Mouse (Mus musculus) lung, embryonic 14.5 days (tissue): ENCODE data around the gene Nol9. TPM values are rescaled to one million over a fixed set of nuclear protein-coding genes. Genes with fewer than 3 reads are reported as not detected.
A peak's percentile ranks its signal among the peaks of the same experiment; 100 is the strongest.

Experiments used
- ATAC-seq: fragments of 200-750 bp; cut with Nextera tagmentation; 2 replicates; pipeline ENCODE4 v1.8.0; 2017; ENCODE audit warnings: mild to moderate bottlenecking, moderate TSS enrichment, moderate library complexity; ENCODE audit not compliant: insufficient read depth
- DNase-seq: peaks from one replicate; pipeline ENCODE4 v3.0.0-alpha.2; 2015
- H3K27ac ChIP-seq: fragments of 300-500 bp; sonication (generic); 2 replicates; pipeline ENCODE4 v1.5.1; 2014; ENCODE audit warnings: low read depth, mild to moderate bottlenecking, moderate library complexity
- H3K27me3 ChIP-seq: fragments of 300-500 bp; sonication (generic); 2 replicates; pipeline ENCODE4 v1.6.1; 2014; ENCODE audit warnings: low read length, control low read depth; ENCODE audit not compliant: insufficient read depth
- H3K36me3 ChIP-seq: fragments of 300-500 bp; sonication (generic); 2 replicates; pipeline ENCODE4 v1.6.1; 2014; ENCODE audit warnings: control low read depth; ENCODE audit not compliant: insufficient read depth
- H3K4me1 ChIP-seq: fragments of 300-500 bp; sonication (generic); 2 replicates; pipeline ENCODE4 v1.6.1; 2014; ENCODE audit warnings: antibody characterized with exemption, control low read depth; ENCODE audit not compliant: insufficient read depth
- H3K4me2 ChIP-seq: fragments of 300-500 bp; sonication (generic); 2 replicates; pipeline ENCODE4 v1.6.1; 2014; ENCODE audit warnings: mild to moderate bottlenecking
- H3K4me3 ChIP-seq: fragments of 300-500 bp; sonication (generic); 2 replicates; pipeline ENCODE4 v1.5.1; 2014; ENCODE audit warnings: low read depth, low read length
- H3K9ac ChIP-seq: fragments of 300-500 bp; sonication (generic); 2 replicates; pipeline ENCODE4 v1.6.1; 2014
- H3K9me3 ChIP-seq: fragments of 300-500 bp; sonication (generic); 2 replicates; pipeline ENCODE4 v1.6.1; 2016; ENCODE audit warnings: low read depth, low read length, control low read depth
- CTCF ChIP-seq: IDR thresholded peaks from 2 replicates; pipeline ENCODE4 v1.5.1; 2016; ENCODE audit warnings: antibody characterized with exemption, low read depth
- WGBS: fragments of 180-500 bp; shearing (Covaris S2); extraction: QIAGEN DNeasy Blood & Tissue Kit; methylation state at CpG from one replicate; pipeline ENCODE4 v1.1.7; 2014; 5-methylcytosine and 5-hydroxymethylcytosine counted together
- polyA plus RNA-seq: library from polyadenylated mRNA; unstranded; fragments of >200 nt; fragmentation: Nextera tagmentation; extraction: Ambion mirVana; gene quantifications from 2 replicates; pipeline ENCODE4 v1.2.1, GENCODE M21; 2014

Gene Nol9
- polyA plus RNA-seq, 1 experiment from 2014 or later, result 42.9 TPM

DNA sequence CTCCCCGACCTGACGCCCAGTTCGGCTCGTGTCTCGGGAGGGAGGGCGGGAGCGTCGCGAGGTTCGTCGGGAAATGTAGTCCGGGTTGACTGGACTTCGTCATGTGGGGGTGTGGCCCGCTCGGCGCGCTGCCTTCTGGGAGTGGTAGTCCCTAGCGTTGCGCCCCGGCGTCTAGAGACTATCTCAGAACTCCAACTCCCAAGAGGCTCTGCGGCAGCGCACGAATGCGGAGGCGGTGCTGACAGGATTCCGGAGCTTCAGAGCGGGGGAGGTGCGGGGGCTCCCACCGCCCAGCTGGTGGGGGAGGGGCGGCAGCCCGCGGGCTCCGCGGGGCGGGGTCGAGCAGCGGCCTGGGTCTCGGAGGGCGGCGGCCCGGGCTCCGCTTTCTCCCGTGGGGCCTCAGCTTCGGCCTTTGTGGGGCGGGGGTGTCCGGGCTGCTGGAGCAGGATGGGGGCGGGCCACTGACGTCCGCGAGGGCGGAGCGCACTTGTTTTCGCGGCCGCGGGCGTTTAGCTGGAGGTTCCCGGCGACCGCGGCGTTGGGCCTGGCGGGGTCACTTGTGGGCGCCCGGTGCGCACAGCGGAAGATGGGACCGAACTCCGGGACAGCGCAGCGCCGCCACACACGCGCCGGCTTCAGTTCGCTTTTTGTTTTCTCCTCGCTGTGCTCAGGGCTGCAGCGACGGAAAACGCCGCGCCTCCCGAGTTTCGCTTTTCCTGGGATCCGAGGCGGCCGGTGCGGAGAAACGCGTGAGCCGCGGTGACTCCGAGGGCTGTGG lies 42.8 kb upstream of the Nol9 start, which contains the start of gene Phf13:
TSS of gene Phf13 (minus strand) at position 86 of the 778 bp plus-strand sequence.
- TF ChIP-seq CTCF, result no peak
- Histone ChIP-seq H3K36me3 (peaks cover 22% of the 10 kb centered on the region), H3K4me1 (0 out of 2 replicates have a peak, but pooled peaks cover 4% of the 10 kb centered on the region), H3K9me3 (no peaks in the 10 kb centered on the region), H3K27me3 (no peaks in the 10 kb centered on the region), H3K9ac (peak within 1 kb of the TSS; percentile 88), H3K27ac (peak within 1 kb of the TSS; percentile 88), H3K4me3 (peak within 1 kb of the TSS; percentile 99), H3K4me2 (peak within 1 kb of the TSS; percentile 91)
- under 1% methylated on average over 92 of the region's 94 CpGs for WGBS
- ATAC-seq, result peak; percentile 97
- DNase-seq, result peak; percentile 100

- H3K4me3 ChIP-seq, result peak overlapping the region; percentile 99
- peak overlapping the region; percentile 78 for H3K27ac ChIP-seq
- 2% methylated on average over 13 of the region's 13 CpGs for WGBS
- no peak for TF ChIP-seq CTCF
- H3K36me3 ChIP-seq, result peaks cover 17% of the 10 kb centered on the region
- H3K9ac ChIP-seq, result peak overlapping the region; percentile 74
- no peaks in the 10 kb centered on the region for H3K27me3 ChIP-seq
- DNase-seq (no peak), ATAC-seq (no peak; the same call in 1 of the 2 replicates)
- no peaks in the 10 kb centered on the region for H3K9me3 ChIP-seq
- peak overlapping the region; percentile 74 for H3K4me2 ChIP-seq
- 0 out of 2 replicates have a peak, but pooled peaks cover 4% of the 10 kb centered on the region for H3K4me1 ChIP-seq
Measured at GRCm38 (mm10) chr4:151996951-151997222, 42.2 kb upstream of the Nol9 start.

DNA sequence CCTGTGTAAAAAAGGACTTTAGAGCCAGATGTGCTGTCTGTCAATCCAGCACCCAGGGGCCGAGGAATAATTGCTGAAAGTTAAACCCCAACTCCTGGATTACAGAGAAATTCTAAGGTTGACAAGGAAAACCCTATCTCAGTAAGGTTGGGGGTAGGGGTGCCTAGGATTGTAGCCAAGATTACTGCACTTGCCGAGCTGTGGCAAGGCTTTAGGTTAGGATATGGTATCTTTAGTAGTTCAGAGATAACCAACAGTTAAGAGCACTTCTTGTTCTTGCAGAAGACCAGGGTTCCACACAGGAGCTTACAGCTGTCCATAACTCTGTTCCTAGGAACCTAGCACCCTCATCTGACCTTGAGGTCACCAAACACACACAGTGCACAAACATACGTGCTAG lies 41.4 kb upstream of the Nol9 start:
- Histone ChIP-seq H3K27ac (no peak overlapping the region), H3K4me3 (peak overlapping the region; percentile 99; the same call in 1 of the 2 replicates)

DNA sequence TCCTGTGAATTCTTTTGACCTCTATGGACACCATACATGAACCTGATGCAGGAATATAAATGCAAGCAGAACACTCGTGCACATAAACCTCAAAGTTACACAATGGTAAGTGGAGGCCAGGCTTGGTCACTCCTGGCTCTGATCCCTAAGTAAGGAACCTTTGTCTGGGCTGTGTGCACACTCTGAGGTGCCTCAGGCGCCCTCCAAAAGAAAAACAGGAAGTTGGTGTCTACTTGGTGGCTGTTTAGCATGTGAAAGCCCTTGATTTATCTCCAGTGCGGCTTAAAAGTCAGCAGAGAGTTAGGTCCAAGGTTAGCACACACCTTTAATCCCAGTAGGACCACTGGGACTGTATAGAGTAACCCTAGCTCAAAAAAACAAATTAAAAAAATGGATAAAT lies 39.6 kb upstream of the Nol9 start:
- Histone ChIP-seq H3K27me3 (no peaks in the 10 kb centered on the region), H3K4me2 (no peak overlapping the region), H3K27ac (no peak overlapping the region), H3K36me3 (no peaks in the 10 kb centered on the region), H3K4me3 (no peak overlapping the region), H3K9ac (no peak overlapping the region), H3K9me3 (no peaks in the 10 kb centered on the region), H3K4me1 (no peaks in the 10 kb centered on the region)
- no peak for TF ChIP-seq CTCF
- no peak for ATAC-seq
- DNase-seq, result no peak
- 56% methylated on average over 3 of the region's 3 CpGs for WGBS

More for the DNA sequence above, 41.4 kb upstream of the Nol9 start:
- no peaks in the 10 kb centered on the region for H3K27me3 ChIP-seq
- 64% methylated on average over 3 of the region's 3 CpGs for WGBS
- no peaks in the 10 kb centered on the region for H3K9me3 ChIP-seq
- no peak for ATAC-seq
- H3K36me3 ChIP-seq, result peaks cover 9% of the 10 kb centered on the region; the same call in 1 of the 2 replicates
- TF ChIP-seq CTCF, result no peak
- H3K4me1 ChIP-seq, result 0 out of 2 replicates have a peak, but pooled peaks cover 4% of the 10 kb centered on the region
- H3K9ac ChIP-seq, result no peak overlapping the region
- peak overlapping the region; percentile 74 for H3K4me2 ChIP-seq
- no peak for DNase-seq

- Histone ChIP-seq H3K27me3 (no peaks in the 10 kb centered on the region), H3K36me3 (no peaks in the 10 kb centered on the region), H3K4me1 (no peaks in the 10 kb centered on the region), H3K9ac (no peak overlapping the region), H3K27ac (no peak overlapping the region), H3K4me2 (no peak overlapping the region), H3K4me3 (no peak overlapping the region), H3K9me3 (no peaks in the 10 kb centered on the region)
- ATAC-seq (no peak), DNase-seq (peak; percentile 69)
- WGBS, result 17% methylated on average over 4 of the region's 4 CpGs
- TF ChIP-seq CTCF, result no peak
Measured at GRCm38 (mm10) chr4:152000906-152001305, 38.2 kb upstream of the Nol9 start.

- no peak overlapping the region for H3K4me3 ChIP-seq
- ATAC-seq (no peak), DNase-seq (no peak)
- no peaks in the 10 kb centered on the region for H3K36me3 ChIP-seq
- H3K27ac ChIP-seq, result no peak overlapping the region
- TF ChIP-seq CTCF, result peak; percentile 13; the same call in 1 of the 2 replicates
- no peak overlapping the region for H3K9ac ChIP-seq
- H3K9me3 ChIP-seq, result no peaks in the 10 kb centered on the region
- no peak overlapping the region for H3K4me2 ChIP-seq
- WGBS, result 61% methylated on average over 4 of the region's 4 CpGs
- H3K27me3 ChIP-seq, result no peaks in the 10 kb centered on the region
- H3K4me1 ChIP-seq, result no peaks in the 10 kb centered on the region
Measured at GRCm38 (mm10) chr4:152001335-152001734, 37.8 kb upstream of the Nol9 start.

DNA sequence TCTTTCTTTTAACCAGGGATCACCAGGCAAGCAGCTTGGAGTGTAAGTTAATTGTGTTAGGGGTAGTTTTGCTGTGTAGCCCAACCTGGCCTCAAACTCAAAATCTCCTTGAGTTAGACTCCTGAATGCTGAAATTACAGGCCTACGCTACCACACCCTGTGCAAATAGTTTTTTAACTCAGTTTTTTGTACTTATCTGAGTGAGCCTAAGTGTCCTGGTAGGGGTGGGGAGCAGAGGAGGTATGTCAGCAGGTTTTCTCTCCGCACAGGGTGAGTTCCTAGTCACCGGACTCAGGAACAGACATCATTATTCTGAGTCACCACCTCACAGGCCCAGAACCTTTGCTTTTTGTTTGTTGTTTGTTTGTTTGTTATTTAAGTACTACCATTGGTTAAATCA lies 37.1 kb upstream of the Nol9 start:
- Histone ChIP-seq H3K27ac (no peak overlapping the region), H3K4me2 (no peak overlapping the region), H3K4me1 (peaks cover 2% of the 10 kb centered on the region), H3K4me3 (no peak overlapping the region), H3K9me3 (no peaks in the 10 kb centered on the region), H3K9ac (no peak overlapping the region), H3K36me3 (no peaks in the 10 kb centered on the region), H3K27me3 (no peaks in the 10 kb centered on the region)
- DNase-seq, result no peak
- no peak for TF ChIP-seq CTCF
- 77% methylated on average over 3 of the region's 3 CpGs for WGBS
- ATAC-seq, result no peak
